In genomic region chr11:78377549-78378159, GRCm38 (mm10) we compare ENCODE assay signal across 23 mouse cellular contexts. TPM values are rescaled to one million over a fixed set of nuclear protein-coding genes. Genes with fewer than 3 reads are reported as not detected.
DNase-seq lines count a peak whose midpoint lies in the region; ATAC-seq lines count a peak whose summit lies in the region.
"Had no signal": no experiment of that assay in that cellular context is flagged by ENCODE, and none has a peak within 500 bp of the region (broad histone marks: within the 10 kb centered on the region; RNA-seq: fewer than 3 reads in every experiment).

No protein-coding gene starts in this region.

- H3K9me3 ChIP-seq in kidney, embryonic 14.5 days (ENCODE audit: control insufficient read depth, low read length): no peaks in the 10 kb centered on the region
- H3K9me3 ChIP-seq in limb, embryonic 11.5 days (ENCODE audit: control insufficient read depth, low read length): no peaks in the 10 kb centered on the region
- H3K9me3 ChIP-seq: forebrain, embryonic 15.5 days; neural tube, embryonic 15.5 days had no signal

- peak; percentile 56; the same call in 1 of the 2 replicates for ATAC-seq in kidney, embryonic 14.5 days (ENCODE audit: low FRiP score, low TSS enrichment)
- ATAC-seq in limb, embryonic 11.5 days (ENCODE audit: insufficient number of reproducible peaks, low FRiP score, low TSS enrichment, low read depth): peak; percentile 54; the same call in 1 of the 2 replicates
- no peak for ATAC-seq in CD4-positive, CD25-positive, alpha-beta regulatory T cell, adult 4 months
- ATAC-seq: forebrain, embryonic 15.5 days; liver, postnatal 0 days had no signal

- H3K27ac ChIP-seq in kidney, embryonic 14.5 days (ENCODE audit: low read depth, low read length): no peak overlapping the region
- H3K27ac ChIP-seq in limb, embryonic 11.5 days (replicated peaks; ENCODE audit: low read depth, low read length): no peak overlapping the region
- H3K27ac ChIP-seq: forebrain, embryonic 15.5 days; neural tube, embryonic 15.5 days had no signal

- WGBS in kidney, embryonic 14.5 days: 16% methylated on average over 9 of the region's 12 CpGs
- 13% methylated on average over 10 of the region's 12 CpGs for WGBS in limb, embryonic 11.5 days

- no peaks in the 10 kb centered on the region for H3K27me3 ChIP-seq in kidney, embryonic 14.5 days (ENCODE audit: control insufficient read depth, insufficient read depth, low read length)
- no peaks in the 10 kb centered on the region for H3K27me3 ChIP-seq in limb, embryonic 11.5 days (ENCODE audit: control insufficient read depth, insufficient read depth, low read length)
- H3K27me3 ChIP-seq: forebrain, embryonic 15.5 days; neural tube, embryonic 15.5 days had no signal

- H3K4me2 ChIP-seq in kidney, embryonic 14.5 days (replicated peaks; ENCODE audit: low read depth, low read length): no peak overlapping the region
- H3K4me2 ChIP-seq in limb, embryonic 11.5 days (ENCODE audit: low read depth, severe bottlenecking): no peak overlapping the region
- H3K4me2 ChIP-seq: forebrain, embryonic 15.5 days; neural tube, embryonic 15.5 days had no signal

- no peaks in the 10 kb centered on the region for H3K36me3 ChIP-seq in kidney, embryonic 14.5 days (ENCODE audit: control insufficient read depth, insufficient read depth, low read length)
- H3K36me3 ChIP-seq in limb, embryonic 11.5 days (ENCODE audit: control insufficient read depth, insufficient read depth, low read length): no peaks in the 10 kb centered on the region
- H3K36me3 ChIP-seq: forebrain, embryonic 15.5 days; neural tube, embryonic 15.5 days had no signal

- no peak overlapping the region for H3K4me3 ChIP-seq in kidney, embryonic 14.5 days (ENCODE audit: low read length)
- H3K4me3 ChIP-seq in limb, embryonic 11.5 days (ENCODE audit: low read depth, low read length): no peak overlapping the region
- H3K4me3 ChIP-seq: forebrain, embryonic 15.5 days; myocyte; neural tube, embryonic 15.5 days had no signal

- peaks cover 23% of the 10 kb centered on the region for H3K4me1 ChIP-seq in kidney, embryonic 14.5 days (ENCODE audit: control insufficient read depth, insufficient read depth, low read length)
- H3K4me1 ChIP-seq in limb, embryonic 11.5 days (ENCODE audit: control insufficient read depth, insufficient read depth, low read length): peaks cover 11% of the 10 kb centered on the region; the same call in 1 of the 2 replicates
- H3K4me1 ChIP-seq: forebrain, embryonic 15.5 days; neural tube, embryonic 15.5 days had no signal

- no peak overlapping the region for H3K9ac ChIP-seq in kidney, embryonic 14.5 days (ENCODE audit: low read depth, low read length)
- H3K9ac ChIP-seq in limb, embryonic 11.5 days (ENCODE audit: low read length): no peak overlapping the region
- H3K9ac ChIP-seq: forebrain, embryonic 15.5 days; liver, postnatal 0 days; neural tube, embryonic 15.5 days had no signal

- DNase-seq in kidney, adult 11 months: no peak
- peak; percentile 34 to 57 for DNase-seq in urinary bladder, adult 18-20 months (ENCODE audit: low spot score in 2 of 2)
- no peak for DNase-seq in urinary bladder, postnatal 25 days (ENCODE audit: low spot score)
- DNase-seq in limb, embryonic 11.5 days (ENCODE audit: low spot score): peak; percentile 43
- DNase-seq in adrenal gland, adult 18-20 months (ENCODE audit: low spot score in 2 of 2): no peak
- DNase-seq: adrenal gland, postnatal 14 days; cerebellum, adult 11-12 months; cerebellum, postnatal 25 days; heart, postnatal 4 days; layer of hippocampus, adult 9-11 months; liver; liver, postnatal 0 days; midbrain, embryonic 14.5 days; right cerebral cortex, postnatal 4 days; thymus, adult 2 months had no signal

RNA-seq across cellular contexts. Expression of gene Foxn1, which starts 8.7 kb away (rescaled TPM):
- 0.11 TPM in 1 of 2 replicates, not detected in the other for polyA plus RNA-seq in kidney, embryonic 14.5 days (2014; fragmentation: Nextera tagmentation; extraction: Ambion mirVana)
- polyA plus RNA-seq in limb, embryonic 11.5 days (2014; fragmentation: Nextera tagmentation; extraction: Ambion mirVana): 0.04 and 0.06 TPM in 2 replicates
- polyA plus RNA-seq in CD4-positive, CD25-positive, alpha-beta regulatory T cell, adult 4 months (2017; shearing (Covaris generic)): under 1 TPM in 1 of 2 experiments, not detected in 1; 0.09 TPM
- total RNA-seq in adrenal gland, adult 18-20 months (2021): under 1 TPM; 0.19 to 0.20 TPM
- total RNA-seq: adrenal gland, postnatal 14 days; gastrocnemius, postnatal 4 days; heart, postnatal 4 days; megakaryocyte progenitor cell, adult 5-6 weeks had no signal
- polyA plus RNA-seq: forebrain, embryonic 15.5 days; heart, embryonic 14.5 days; liver, postnatal 0 days; midbrain, embryonic 14.5 days; neural tube, embryonic 15.5 days had no signal

RNA-seq across cellular contexts. Expression of gene Unc119, which starts 34.4 kb away (rescaled TPM):
- polyA plus RNA-seq in kidney, embryonic 14.5 days (2014; fragmentation: Nextera tagmentation; extraction: Ambion mirVana): 49.6 and 57.1 TPM in 2 replicates
- polyA plus RNA-seq in limb, embryonic 11.5 days (2014; fragmentation: Nextera tagmentation; extraction: Ambion mirVana): 84.2 and 86.9 TPM in 2 replicates
- 10 to 100 TPM; 11.6 to 13.1 TPM for polyA plus RNA-seq in CD4-positive, CD25-positive, alpha-beta regulatory T cell, adult 4 months (2017; shearing (Covaris generic))
- total RNA-seq in adrenal gland, adult 18-20 months (2021): 10 to 100 TPM; 25.8 to 29.0 TPM

RNA-seq across cellular contexts. Expression of gene Slc13a2, which starts 44.4 kb away (rescaled TPM):
- 0.07 and 0.45 TPM in 2 replicates for polyA plus RNA-seq in kidney, embryonic 14.5 days (2014; fragmentation: Nextera tagmentation; extraction: Ambion mirVana)
- not detected in 2 replicates for polyA plus RNA-seq in limb, embryonic 11.5 days (2014; fragmentation: Nextera tagmentation; extraction: Ambion mirVana)
- not detected for polyA plus RNA-seq in CD4-positive, CD25-positive, alpha-beta regulatory T cell, adult 4 months (2017; shearing (Covaris generic))
- total RNA-seq in adrenal gland, adult 18-20 months (2021): not detected
- total RNA-seq: adrenal gland, postnatal 14 days; gastrocnemius, postnatal 4 days; heart, postnatal 4 days had no signal
- polyA plus RNA-seq: forebrain, embryonic 15.5 days; heart, embryonic 14.5 days; midbrain, embryonic 14.5 days; neural tube, embryonic 15.5 days had no signal

RNA-seq across cellular contexts. Expression of gene Pigs, which starts 49.4 kb away (rescaled TPM):
- 48.9 and 76.0 TPM in 2 replicates for polyA plus RNA-seq in kidney, embryonic 14.5 days (2014; fragmentation: Nextera tagmentation; extraction: Ambion mirVana)
- 69.2 and 70.2 TPM in 2 replicates for polyA plus RNA-seq in limb, embryonic 11.5 days (2014; fragmentation: Nextera tagmentation; extraction: Ambion mirVana)
- 100 to 1,000 TPM in 1 of 2 experiments, 10 to 100 TPM in 1; 64.1 to 119 TPM for polyA plus RNA-seq in CD4-positive, CD25-positive, alpha-beta regulatory T cell, adult 4 months (2017; shearing (Covaris generic))
- 10 to 100 TPM; 56.2 to 62.4 TPM for total RNA-seq in adrenal gland, adult 18-20 months (2021)

RNA-seq across cellular contexts. Expression of gene Aldoc, which starts 54.9 kb away (rescaled TPM):
- polyA plus RNA-seq in kidney, embryonic 14.5 days (2014; fragmentation: Nextera tagmentation; extraction: Ambion mirVana): 2.3 and 4.3 TPM in 2 replicates
- 3.6 and 8.5 TPM in 2 replicates for polyA plus RNA-seq in limb, embryonic 11.5 days (2014; fragmentation: Nextera tagmentation; extraction: Ambion mirVana)
- polyA plus RNA-seq in CD4-positive, CD25-positive, alpha-beta regulatory T cell, adult 4 months (2017; shearing (Covaris generic)): 10 to 100 TPM; 10.9 to 14.9 TPM
- total RNA-seq in adrenal gland, adult 18-20 months (2021): 10 to 100 TPM; 20.8 to 26.9 TPM

Comparison
In these comparisons a context has a peak if more than half of its experiments do, and no peak if none do; other contexts are left out.
1. DNase-seq: peak in urinary bladder, adult 18-20 months (2 of 2) and limb, embryonic 11.5 days (single experiment); none in kidney, adult 11 months (single experiment), urinary bladder, postnatal 25 days (single experiment) and adrenal gland, adult 18-20 months (0 of 2).